ENCODE assay signal across 10 mouse cellular contexts in the genomic region with DNA sequence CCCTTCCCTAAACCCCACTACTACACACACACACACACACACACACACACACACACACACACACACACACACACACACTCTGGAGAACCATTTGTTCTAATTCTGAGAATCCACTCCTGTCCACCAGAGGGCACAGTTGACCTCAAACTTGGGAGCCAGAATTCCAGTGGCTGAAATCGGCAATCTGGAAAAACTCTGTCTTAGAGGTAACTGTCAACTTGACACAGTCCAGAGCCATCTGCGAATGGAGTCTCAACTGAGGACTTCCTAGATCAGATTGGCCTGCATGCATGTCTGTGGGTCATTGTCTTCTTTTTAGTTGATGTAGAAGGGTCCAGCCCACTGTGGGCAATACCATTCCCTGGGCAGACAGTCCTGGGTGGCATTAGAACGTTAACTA. TPM values are rescaled to one million over a fixed set of nuclear protein-coding genes. Genes with fewer than 3 reads are reported as not detected.
A peak's percentile ranks its signal among the peaks of the same experiment; 100 is the strongest.
DNase-seq lines count a peak whose midpoint lies in the region; ATAC-seq and TF ChIP-seq lines count a peak whose summit lies in the region.
"Had no signal": no experiment of that assay in that cellular context is flagged by ENCODE, and none has a peak within 500 bp of the region (broad histone marks: within the 10 kb centered on the region; RNA-seq: fewer than 3 reads in every experiment).

No protein-coding gene starts in this region.

- no peak for TF ChIP-seq EP300 in lung, postnatal 0 days (IDR thresholded peaks at IDR 0.05)

- no peaks in the 10 kb centered on the region for H3K27me3 ChIP-seq in thymus, adult 2 months (ENCODE audit: control insufficient read depth, insufficient read depth, low read length)
- no peaks in the 10 kb centered on the region for H3K27me3 ChIP-seq in lung, postnatal 0 days (replicated peaks; ENCODE audit: insufficient read depth, low read length)

- no peak for TF ChIP-seq POLR2A in thymus, adult 2 months (IDR thresholded peaks at IDR 0.05; ENCODE audit: control insufficient read depth, extremely low read depth, insufficient read depth, low read length, poor library complexity)

- TF ChIP-seq CTCF in gastrocnemius, adult 2 months (IDR thresholded peaks at IDR 0.05) = peak; percentile 56
- TF ChIP-seq CTCF in thymus, adult 2 months (IDR thresholded peaks at IDR 0.05; ENCODE audit: borderline replicate concordance, control insufficient read depth, extremely low read depth, insufficient read depth, low read length, poor library complexity) = no peak
- peak; percentile 86 for TF ChIP-seq CTCF in lung, postnatal 0 days (IDR thresholded peaks at IDR 0.05)

- WGBS in thymus, adult 2 months = 64% methylated on average over 3 of the region's 3 CpGs
- WGBS in lung, postnatal 0 days = 37% methylated on average over 3 of the region's 3 CpGs

- no peaks in the 10 kb centered on the region for H3K9me3 ChIP-seq in lung, postnatal 0 days (ENCODE audit: low read length)

- no peaks in the 10 kb centered on the region for H3K36me3 ChIP-seq in thymus, adult 2 months (ENCODE audit: control insufficient read depth, insufficient read depth, low read length)
- H3K36me3 ChIP-seq in lung, postnatal 0 days (ENCODE audit: insufficient read depth, low read length) = no peaks in the 10 kb centered on the region

- intact Hi-C loops in gastrocnemius, adult 2 months (cut with DNase I) = loop anchor here (1.0 to 10.0 kb wide), 3 partner anchors 55 to 217 kb away; partner anchors contain the start of gene Btbd16

- peak; percentile 23; the same call in 1 of the 2 replicates for ATAC-seq in lung, postnatal 0 days
- no peak for ATAC-seq in erythroblast, adult 5-6 weeks (replicated peaks; ENCODE audit: low FRiP score, poor library complexity, severe bottlenecking)

- peak overlapping the region; percentile 34 for H3K4me2 ChIP-seq in lung, postnatal 0 days (replicated peaks; ENCODE audit: low read depth, low read length)

- no peak overlapping the region for H3K4me3 ChIP-seq in gastrocnemius, adult 2 months
- no peak overlapping the region for H3K4me3 ChIP-seq in thymus, adult 2 months (ENCODE audit: control insufficient read depth, insufficient read depth, low read length)
- no peak overlapping the region for H3K4me3 ChIP-seq in lung, postnatal 0 days (ENCODE audit: low read depth, low read length)

- no peak overlapping the region for H3K27ac ChIP-seq in gastrocnemius, adult 2 months
- no peak overlapping the region for H3K27ac ChIP-seq in thymus, adult 2 months (ENCODE audit: control insufficient read depth, insufficient read depth, low read length)
- H3K27ac ChIP-seq in lung, postnatal 0 days (ENCODE audit: low read length) = no peak overlapping the region

- no peak overlapping the region for H3K9ac ChIP-seq in lung, postnatal 0 days (replicated peaks; ENCODE audit: low read depth)

- peak; percentile 50 for DNase-seq in gastrocnemius, adult 2 months
- no peak for DNase-seq in gastrocnemius, postnatal 25 days
- peak; percentile 16 for DNase-seq in thymus, adult 2 months
- DNase-seq in thymus, postnatal 36 days = no peak
- DNase-seq in cerebellum, postnatal 25 days = peak; percentile 57 to 78
- DNase-seq in kidney, adult 9 months = peak; percentile 73
- DNase-seq in lung, postnatal 0 days (ENCODE audit: low spot score) = peak; percentile 75

- peaks cover 10% of the 10 kb centered on the region for H3K4me1 ChIP-seq in thymus, adult 2 months (replicated peaks; ENCODE audit: control insufficient read depth, insufficient read depth, low read length)
- peaks cover 3% of the 10 kb centered on the region; the same call in 1 of the 2 replicates for H3K4me1 ChIP-seq in lung, postnatal 0 days (ENCODE audit: insufficient read depth, low read depth, low read length)

RNA-seq across cellular contexts. Expression of gene Plekha1, which starts 38.1 kb away (rescaled TPM):
- 10 to 100 TPM; 23.4 to 28.2 TPM for total RNA-seq in gastrocnemius, adult 2 months (2021)
- 10 to 100 TPM; 22.8 to 23.2 TPM for total RNA-seq in gastrocnemius, postnatal 25 days (2021)
- polyA plus RNA-seq in thymus, adult 2 months (2012; rRNA removed) = 23.1 and 23.7 TPM in 2 replicates
- polyA plus RNA-seq in lung, postnatal 0 days (2015; fragmentation: Nextera tagmentation; extraction: Ambion mirVana) = 74.5 and 83.9 TPM in 2 replicates
- total RNA-seq in erythroblast, adult 5-6 weeks (2015; ENCODE audit: low replicate concordance) = 2.1 and 3.1 TPM in 2 replicates
- 3.2 and 7.8 TPM in 2 replicates for total RNA-seq in erythroblast, adult 5-6 weeks (2017; ENCODE audit: low replicate concordance)

RNA-seq across cellular contexts. Expression of gene Btbd16, which starts 53.6 kb away (rescaled TPM):
- total RNA-seq in gastrocnemius, adult 2 months (2021) = not detected
- total RNA-seq in gastrocnemius, postnatal 25 days (2021) = under 1 TPM in 1 of 2 experiments, not detected in 1; 0.24 TPM
- polyA plus RNA-seq in thymus, adult 2 months (2012; rRNA removed) = 0.13 and 0.15 TPM in 2 replicates
- 0.08 TPM in 1 of 2 replicates, not detected in the other for polyA plus RNA-seq in lung, postnatal 0 days (2015; fragmentation: Nextera tagmentation; extraction: Ambion mirVana)
- total RNA-seq in erythroblast, adult 5-6 weeks (2015; ENCODE audit: low replicate concordance) = not detected in 2 replicates
- total RNA-seq in erythroblast, adult 5-6 weeks (2017; ENCODE audit: low replicate concordance) = not detected in 2 replicates
- total RNA-seq: neutrophil, adult 5-6 weeks had no signal
- polyA plus RNA-seq: heart, embryonic 14.5 days had no signal

Comparison
In these comparisons a context has a peak if more than half of its experiments do, and no peak if none do; other contexts are left out.
1. DNase-seq: peak in gastrocnemius, adult 2 months (single experiment), thymus, adult 2 months (single experiment), cerebellum, postnatal 25 days (2 of 2), kidney, adult 9 months (single experiment) and lung, postnatal 0 days (single experiment); none in gastrocnemius, postnatal 25 days (single experiment) and thymus, postnatal 36 days (0 of 2).